Comparison of ENCODE assay signal across 13 mouse cellular contexts in genomic region chr1:155777641-155778625, GRCm38 (mm10). TPM values are rescaled to one million over a fixed set of nuclear protein-coding genes. Genes with fewer than 3 reads are reported as not detected.
DNase-seq lines count a peak whose midpoint lies in the region; ATAC-seq lines count a peak whose summit lies in the region.
"Had no signal": no experiment of that assay in that cellular context is flagged by ENCODE, and none has a peak within 500 bp of the region (broad histone marks: within the 10 kb centered on the region; RNA-seq: fewer than 3 reads in every experiment).

No protein-coding gene starts in this region.

- no peak overlapping the region for H3K27ac ChIP-seq in embryonic facial prominence, embryonic 11.5 days (replicated peaks; ENCODE audit: low read depth, low read length)
- no peak overlapping the region for H3K27ac ChIP-seq in embryonic facial prominence, embryonic 10.5 days (replicated peaks)
- no peak overlapping the region for H3K27ac ChIP-seq in kidney, embryonic 16.5 days (ENCODE audit: low read length)

- no peak for DNase-seq in embryonic facial prominence, embryonic 11.5 days (ENCODE audit: low spot score)
- DNase-seq in embryonic facial prominence, embryonic 10.5 days (ENCODE audit: low spot score), result no peak
- DNase-seq in 416B (ENCODE audit: low read depth), result peak; percentile 51
- DNase-seq in adrenal gland, adult 2 months, result no peak
- DNase-seq in spleen, adult 18-20 months, result no peak
- DNase-seq in embryo, embryonic 9.5 days (ENCODE audit: extremely low spot score), result no peak
- DNase-seq: cerebellum, postnatal 25 days; heart, postnatal 14 days; right cerebral cortex, postnatal 4 days had no signal

- no peaks in the 10 kb centered on the region for H3K4me1 ChIP-seq in embryonic facial prominence, embryonic 11.5 days (ENCODE audit: control insufficient read depth, insufficient read depth, low read length)
- H3K4me1 ChIP-seq in embryonic facial prominence, embryonic 10.5 days, result peaks cover 13% of the 10 kb centered on the region; the same call in 1 of the 2 replicates
- no peaks in the 10 kb centered on the region for H3K4me1 ChIP-seq in kidney, embryonic 16.5 days (ENCODE audit: insufficient read depth, low read length)

- no peak overlapping the region for H3K4me2 ChIP-seq in embryonic facial prominence, embryonic 11.5 days (ENCODE audit: low read depth, low read length)
- no peak overlapping the region for H3K4me2 ChIP-seq in kidney, embryonic 16.5 days (replicated peaks; ENCODE audit: low read depth, low read length)

- no peaks in the 10 kb centered on the region for H3K27me3 ChIP-seq in embryonic facial prominence, embryonic 11.5 days (ENCODE audit: control insufficient read depth, insufficient read depth, low read length)
- H3K27me3 ChIP-seq in embryonic facial prominence, embryonic 10.5 days (replicated peaks; ENCODE audit: low read depth, poor library complexity, severe bottlenecking), result peaks cover 47% of the 10 kb centered on the region
- no peaks in the 10 kb centered on the region for H3K27me3 ChIP-seq in kidney, embryonic 16.5 days (ENCODE audit: insufficient read depth, low read length)

- 0 out of 2 replicates have a peak, but pooled peaks have one; percentile 42 for ATAC-seq in embryonic facial prominence, embryonic 11.5 days (replicated peaks; ENCODE audit: insufficient number of reproducible peaks, low FRiP score, low TSS enrichment, low read depth)
- peak; percentile 73 for ATAC-seq in kidney, embryonic 16.5 days (ENCODE audit: low FRiP score, low TSS enrichment)
- ATAC-seq in megakaryocyte, adult 5-6 weeks (ENCODE audit: poor library complexity, severe bottlenecking), result peak; percentile 3; the same call in 1 of the 2 replicates

- no peak overlapping the region for H3K9ac ChIP-seq in embryonic facial prominence, embryonic 11.5 days (replicated peaks; ENCODE audit: low read length)
- no peak overlapping the region for H3K9ac ChIP-seq in kidney, embryonic 16.5 days (replicated peaks; ENCODE audit: low read length)

- 47% methylated on average over 14 of the region's 14 CpGs for WGBS in embryonic facial prominence, embryonic 11.5 days
- WGBS in embryonic facial prominence, embryonic 10.5 days, result 57% methylated on average over 14 of the region's 14 CpGs
- WGBS in kidney, embryonic 16.5 days, result 60% methylated on average over 14 of the region's 14 CpGs

- H3K4me3 ChIP-seq in embryonic facial prominence, embryonic 11.5 days (ENCODE audit: low read depth, low read length), result no peak overlapping the region
- no peak overlapping the region for H3K4me3 ChIP-seq in embryonic facial prominence, embryonic 10.5 days
- no peak overlapping the region for H3K4me3 ChIP-seq in kidney, embryonic 16.5 days (ENCODE audit: low read length)

- H3K9me3 ChIP-seq in embryonic facial prominence, embryonic 11.5 days (replicated peaks; ENCODE audit: control insufficient read depth, low read length), result no peaks in the 10 kb centered on the region
- no peaks in the 10 kb centered on the region; the same call in 1 of the 2 replicates for H3K9me3 ChIP-seq in embryonic facial prominence, embryonic 10.5 days
- H3K9me3 ChIP-seq in kidney, embryonic 16.5 days (ENCODE audit: low read length), result peaks cover 3% of the 10 kb centered on the region; the same call in 1 of the 2 replicates

- no peaks in the 10 kb centered on the region for H3K36me3 ChIP-seq in embryonic facial prominence, embryonic 11.5 days (replicated peaks; ENCODE audit: control insufficient read depth, insufficient read depth, low read depth, low read length)
- peaks cover 31% of the 10 kb centered on the region for H3K36me3 ChIP-seq in embryonic facial prominence, embryonic 10.5 days (replicated peaks)
- peaks cover 17% of the 10 kb centered on the region; the same call in 1 of the 2 replicates for H3K36me3 ChIP-seq in kidney, embryonic 16.5 days (ENCODE audit: insufficient read depth, low read length)

RNA-seq across cellular contexts. Expression of gene Lhx4, which starts 26.4 kb away (rescaled TPM):
- 0.54 and 0.79 TPM in 2 replicates for polyA plus RNA-seq in embryonic facial prominence, embryonic 11.5 days (2014; fragmentation: Nextera tagmentation; extraction: Ambion mirVana)
- polyA plus RNA-seq in embryonic facial prominence, embryonic 10.5 days (2016; fragmentation: Nextera tagmentation; extraction: Ambion mirVana), result 1.1 and 2.5 TPM in 2 replicates
- polyA plus RNA-seq in kidney, embryonic 16.5 days (2015; fragmentation: Nextera tagmentation; extraction: Ambion mirVana), result not detected in 2 replicates
- not detected in 2 replicates for total RNA-seq in megakaryocyte, adult 5-6 weeks (2015)
- not detected in 2 replicates for total RNA-seq in megakaryocyte, adult 5-6 weeks (2017)
- under 1 TPM in 1 of 2 experiments, not detected in 1; 0.10 TPM for total RNA-seq in adrenal gland, adult 2 months (2021)
- polyA plus RNA-seq in adrenal gland, adult 2 months (2012; rRNA removed), result 0.02 TPM in 1 of 2 replicates, not detected in the other
- total RNA-seq: heart, postnatal 14 days; left cerebral cortex, postnatal 14 days; monocyte, adult 5-6 weeks had no signal

RNA-seq across cellular contexts. Expression of gene Qsox1, which starts 34.8 kb away (rescaled TPM):
- 6.8 and 7.6 TPM in 2 replicates for polyA plus RNA-seq in embryonic facial prominence, embryonic 11.5 days (2014; fragmentation: Nextera tagmentation; extraction: Ambion mirVana)
- 14.8 and 14.9 TPM in 2 replicates for polyA plus RNA-seq in embryonic facial prominence, embryonic 10.5 days (2016; fragmentation: Nextera tagmentation; extraction: Ambion mirVana)
- 33.3 and 34.0 TPM in 2 replicates for polyA plus RNA-seq in kidney, embryonic 16.5 days (2015; fragmentation: Nextera tagmentation; extraction: Ambion mirVana)
- total RNA-seq in megakaryocyte, adult 5-6 weeks (2015), result 13.5 and 13.7 TPM in 2 replicates
- total RNA-seq in megakaryocyte, adult 5-6 weeks (2017), result 15.4 and 17.5 TPM in 2 replicates
- 10 to 100 TPM; 49.6 to 71.8 TPM for total RNA-seq in adrenal gland, adult 2 months (2021)
- polyA plus RNA-seq in adrenal gland, adult 2 months (2012; rRNA removed), result 66.6 and 82.6 TPM in 2 replicates

Comparison
In these comparisons a context has a peak if more than half of its experiments do, and no peak if none do; other contexts are left out.
1. ATAC-seq: peak in every context shown above with its lines; median percentile 73 in kidney, embryonic 16.5 days; 42 in embryonic facial prominence, embryonic 11.5 days; 3 in megakaryocyte, adult 5-6 weeks.